Mouse (Mus musculus) ovary, postnatal 14 days (tissue): ENCODE measurements around the gene Gm28557.
A peak's percentile ranks its signal among the peaks of the same experiment; 100 is the strongest.
"Not testable (repeated sequence)": the region's sequence is repeated elsewhere in the genome, so short reads cannot be mapped to it uniquely, and the experiment has no call there.

Experiments
- DNase-seq: peaks from one replicate; pipeline ENCODE4 v3.0.0; 2022; ENCODE audit warnings: low spot score

Gene Gm28557

GRCm38 (mm10) chr13:67108194-67108820, at the start of gene Gm28557:
Gene Gm28557, minus strand, starts transcription at chr13:67108604.
- DNase-seq, result peak; percentile 81

GRCm38 (mm10) chr13:67128038-67128721, 19.8 kb upstream of the Gm28557 start:
- peak; percentile 68 for DNase-seq

GRCm38 (mm10) chr13:67127507-67127906, 19.1 kb upstream of the Gm28557 start:
- not testable (repeated sequence) for DNase-seq

- no peak for DNase-seq
Measured at GRCm38 (mm10) chr13:67124460-67124859, 16.1 kb upstream of the Gm28557 start.

- not testable (repeated sequence) for DNase-seq
Measured at GRCm38 (mm10) chr13:67121360-67121759, 13.0 kb upstream of the Gm28557 start, which contains the start of gene Zfp759. Gene Zfp759, plus strand, starts transcription at chr13:67121660.

- DNase-seq, result not testable (repeated sequence)
Measured at GRCm38 (mm10) chr13:67116163-67116562, 7.8 kb upstream of the Gm28557 start, which contains the start of gene Rslcan18. Gene Rslcan18, minus strand, starts transcription at chr13:67116263.

GRCm38 (mm10) chr13:67113287-67113686, 4.9 kb upstream of the Gm28557 start:
- DNase-seq, result no peak

GRCm38 (mm10) chr13:67112096-67112495, 3.7 kb upstream of the Gm28557 start:
- no peak for DNase-seq

- no peak for DNase-seq
Measured at GRCm38 (mm10) chr13:67108821-67109206, 410 bp upstream of the Gm28557 start.

- no peak for DNase-seq
Measured at GRCm38 (mm10) chr13:67107681-67108080, 723 bp downstream of the Gm28557 start.

GRCm38 (mm10) chr13:67097876-67098275, 10.5 kb downstream of the Gm28557 start, which contains the start of gene Zfp708:
Gene Zfp708, minus strand, starts transcription at chr13:67097976.
- DNase-seq, result no peak

GRCm38 (mm10) chr13:67090154-67090553, 18.2 kb downstream of the Gm28557 start:
- no peak for DNase-seq

- no peak for DNase-seq
Measured at GRCm38 (mm10) chr13:67081946-67082345, 26.5 kb downstream of the Gm28557 start.

- DNase-seq, result peak; percentile 61
Measured at GRCm38 (mm10) chr13:67081142-67081713, 27.2 kb downstream of the Gm28557 start.

- DNase-seq, result no peak
Measured at GRCm38 (mm10) chr13:67077244-67077643, 31.2 kb downstream of the Gm28557 start.

- DNase-seq, result no peak
Measured at GRCm38 (mm10) chr13:67072786-67073185, 35.6 kb downstream of the Gm28557 start.

GRCm38 (mm10) chr13:67065386-67065785, 43.0 kb downstream of the Gm28557 start:
- no peak for DNase-seq

GRCm38 (mm10) chr13:67062427-67062826, 46.0 kb downstream of the Gm28557 start:
- DNase-seq, result no peak

- DNase-seq, result peak; percentile 80
Measured at GRCm38 (mm10) chr13:67060786-67061358, 47.5 kb downstream of the Gm28557 start, which contains the start of gene Zfp712. Gene Zfp712, minus strand, starts transcription at chr13:67061170.

- DNase-seq, result no peak
Measured at GRCm38 (mm10) chr13:67060161-67060785, 48.1 kb downstream of the Gm28557 start.
